Mouse (Mus musculus) lung, postnatal 14 days (tissue): ENCODE results near the gene B3gnt3.
A peak's percentile ranks its signal among the peaks of the same experiment; 100 is the strongest.

Experiments
- DNase-seq: peaks from one replicate; pipeline ENCODE4 v3.0.0; 2021

The B3gnt3 gene

DNA sequence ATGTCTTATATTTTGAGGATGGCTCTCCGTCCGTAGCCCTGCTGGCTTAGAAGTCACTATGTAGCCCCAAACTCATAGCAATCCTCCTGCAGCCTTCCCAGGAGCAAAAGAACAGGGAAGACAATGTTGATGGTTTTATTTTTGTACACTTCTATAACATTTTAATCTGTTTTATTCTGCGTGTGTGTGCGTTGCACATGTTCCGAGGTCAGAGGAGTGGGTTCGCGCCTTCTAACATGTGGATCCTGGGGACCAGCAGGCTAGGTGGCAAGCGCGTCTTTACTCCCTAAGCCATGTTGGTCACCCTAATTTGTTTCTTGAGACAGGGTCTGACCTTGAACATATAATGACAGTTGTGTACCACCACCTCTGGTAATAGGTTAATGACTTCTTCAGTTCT is 24.8 kb downstream of the B3gnt3 start:
- DNase-seq = no peak

DNA sequence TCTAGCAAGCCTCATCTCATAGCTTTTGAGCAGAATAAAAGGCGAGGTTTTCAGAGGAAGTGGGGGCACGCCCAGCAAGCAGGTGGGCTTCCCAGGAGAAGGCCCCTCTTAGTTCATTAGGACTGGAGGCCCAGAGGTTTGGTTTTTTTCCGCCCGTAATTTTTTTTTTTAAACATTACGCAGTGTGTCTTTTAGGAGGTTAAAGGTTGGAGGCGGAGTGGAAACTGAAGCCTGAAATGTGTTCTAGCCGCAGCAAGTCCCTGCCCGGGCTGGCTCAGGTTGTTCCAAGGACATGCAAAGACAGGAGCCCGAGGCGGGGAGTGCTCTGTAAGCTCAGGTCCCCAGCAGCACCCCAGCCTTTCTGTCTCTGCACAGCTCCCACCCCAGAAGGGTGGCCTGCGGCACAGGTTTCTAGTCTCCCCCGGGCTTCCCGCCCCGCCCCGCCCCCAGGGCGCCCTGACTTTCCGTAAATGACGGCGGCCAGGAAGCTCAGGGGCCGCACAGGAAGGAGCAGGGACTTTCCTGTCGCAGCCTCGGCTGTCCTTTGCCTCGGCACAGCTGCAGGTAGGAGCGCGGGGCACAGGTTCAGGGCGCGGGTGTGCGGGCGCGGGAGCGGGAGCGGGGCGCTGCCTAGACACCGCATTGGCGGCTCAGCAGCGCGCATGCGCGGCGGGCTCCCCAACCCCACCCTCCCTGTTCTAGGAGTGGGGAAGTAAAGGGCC is 25.4 kb downstream of the B3gnt3 start, which contains the start of gene Jak3:
TSS of gene Jak3 (plus strand) at position 277 of the 722 bp plus-strand sequence.
- peak; percentile 55 for DNase-seq

DNA sequence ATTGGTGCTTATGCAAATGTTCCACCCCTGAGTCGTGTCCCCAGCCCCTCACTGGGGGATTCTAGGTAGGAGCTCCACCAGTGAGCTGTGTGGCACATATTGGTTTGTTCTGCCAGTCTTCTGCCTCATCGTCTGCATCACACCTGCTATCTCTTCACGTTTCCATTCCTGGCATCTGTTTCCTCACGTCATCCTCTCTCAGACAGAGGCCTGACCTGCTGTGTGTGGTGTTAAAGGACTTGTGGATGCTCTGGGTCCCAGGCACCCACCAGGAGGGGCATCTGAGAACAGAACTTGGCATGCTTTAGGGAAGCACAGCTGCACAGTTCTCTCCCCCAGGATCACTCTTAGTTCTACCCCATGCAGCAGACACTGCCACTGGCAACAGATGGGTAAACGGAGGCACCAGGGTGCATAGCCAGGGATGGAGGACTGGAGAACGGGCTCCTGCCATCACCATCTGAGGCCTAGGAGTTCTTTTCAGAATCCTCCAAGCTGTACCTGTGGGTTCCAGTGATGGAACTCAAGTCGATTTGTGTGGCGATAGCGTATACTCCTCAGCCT is 26.1 kb downstream of the B3gnt3 start:
- no peak for DNase-seq

DNA sequence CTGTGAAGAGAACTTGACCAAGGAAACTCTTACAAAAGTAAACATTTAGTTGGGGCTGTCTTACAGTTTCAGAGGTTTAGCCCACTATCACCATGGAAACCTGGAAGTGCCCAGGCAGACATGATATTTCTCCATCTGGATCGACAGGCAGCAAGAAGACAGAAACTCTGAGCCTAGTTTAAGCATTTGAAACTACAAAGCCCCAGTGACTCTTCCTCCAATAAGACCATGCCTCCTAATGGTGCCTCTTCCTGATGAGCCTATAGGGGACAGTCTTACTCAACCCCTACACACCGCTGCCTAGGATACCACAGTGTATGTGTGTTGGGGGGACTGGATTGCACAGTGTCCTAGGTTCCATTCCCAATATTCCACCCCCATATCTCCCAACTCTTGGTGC is 27.5 kb downstream of the B3gnt3 start:
- DNase-seq = no peak

DNA sequence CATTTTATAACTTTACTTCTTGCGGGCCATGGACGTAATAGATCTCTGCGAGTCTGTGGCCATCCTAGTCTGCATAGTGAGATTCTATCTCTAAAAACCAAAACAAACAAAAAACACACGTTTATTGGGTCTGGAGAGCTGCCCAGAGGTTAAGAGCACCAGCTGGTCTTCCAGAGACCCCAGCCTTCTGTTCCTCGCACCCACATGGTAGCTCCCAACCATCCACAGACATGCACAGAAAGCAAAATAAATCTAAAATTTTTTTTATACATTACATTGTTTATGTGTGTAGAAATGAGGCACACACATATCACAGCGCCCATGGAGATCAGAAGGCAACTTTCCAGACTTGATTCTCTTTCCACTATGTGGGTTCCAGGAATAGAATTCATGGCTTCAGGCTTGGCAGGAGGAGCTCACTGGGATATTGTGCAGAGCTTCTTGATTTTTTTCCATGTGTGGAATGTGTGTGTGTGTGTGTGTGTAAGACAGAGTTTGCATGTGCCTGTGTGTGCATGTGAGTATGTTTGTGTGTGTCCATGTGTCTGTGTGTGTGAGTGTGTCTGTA is 29.3 kb downstream of the B3gnt3 start:
- no peak for DNase-seq

DNA sequence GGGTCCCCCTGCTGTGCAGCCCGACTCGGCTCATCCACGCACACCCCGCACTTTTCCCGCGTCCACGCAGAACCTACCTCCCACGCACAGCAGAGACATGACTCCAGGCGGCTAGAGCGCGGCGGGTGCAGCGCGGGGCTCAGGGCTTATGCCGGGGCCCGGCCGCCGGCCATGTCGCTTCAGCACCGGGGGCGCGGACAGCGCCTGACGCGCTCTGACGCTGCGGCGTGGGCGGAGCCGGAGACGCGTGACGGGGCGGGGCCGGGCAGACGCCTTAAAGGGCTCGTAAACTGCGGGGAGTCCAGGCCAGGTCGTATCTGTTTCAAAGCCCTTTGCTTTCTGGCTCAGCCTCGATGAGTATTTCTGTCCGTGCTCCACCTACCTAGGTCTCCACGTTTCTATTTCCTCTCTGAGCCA is 30.0 kb downstream of the B3gnt3 start, which contains the start of gene Unc13a:
TSS of gene Unc13a (minus strand) at position 209 of the 417 bp plus-strand sequence.
- peak; percentile 94 for DNase-seq

DNA sequence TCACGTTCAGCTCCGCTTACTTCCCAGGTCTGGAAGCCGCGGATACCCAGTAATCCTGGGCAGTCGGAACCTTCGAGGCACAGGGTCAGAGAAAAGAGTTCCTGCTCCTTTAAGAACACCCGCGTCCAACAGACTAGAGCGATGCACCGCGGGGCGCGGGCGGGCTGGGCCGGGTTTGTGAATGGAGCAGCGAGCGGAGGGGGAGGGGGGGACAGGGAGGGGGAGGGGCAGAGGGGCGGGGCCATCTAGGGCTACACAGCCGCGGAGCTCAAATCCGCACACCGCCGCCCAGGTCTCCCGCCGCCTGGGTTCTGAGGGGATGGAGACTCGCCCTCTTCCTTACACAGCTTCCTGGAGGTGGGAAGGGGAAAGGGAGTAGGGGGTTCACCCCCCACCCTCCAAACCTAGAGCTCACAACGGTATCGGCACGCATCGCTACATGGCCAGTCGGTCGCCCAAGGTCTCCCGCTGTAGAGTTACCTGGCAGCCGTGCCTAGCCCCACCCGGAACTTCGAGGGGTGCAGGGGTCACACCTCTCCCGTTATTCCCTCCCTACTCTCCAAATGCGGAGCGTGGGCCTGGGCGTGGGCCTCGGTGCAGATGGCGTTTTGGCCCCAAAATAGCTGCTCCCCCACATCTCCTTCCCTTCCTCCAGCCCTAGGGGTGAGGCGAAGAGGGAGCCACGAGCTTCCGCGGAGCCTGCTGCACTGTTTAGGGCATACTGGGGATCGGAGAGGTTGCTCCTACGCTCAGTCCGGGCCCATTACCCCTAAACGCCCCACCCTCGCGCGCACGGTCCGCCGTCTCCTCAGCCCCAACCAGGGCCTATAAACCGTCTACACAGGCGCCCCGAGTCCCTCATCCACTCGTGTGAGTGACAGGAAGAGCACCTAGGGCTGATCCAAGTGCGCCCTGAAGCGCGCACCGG is 30.7 kb downstream of the B3gnt3 start:
- DNase-seq = no peak

DNA sequence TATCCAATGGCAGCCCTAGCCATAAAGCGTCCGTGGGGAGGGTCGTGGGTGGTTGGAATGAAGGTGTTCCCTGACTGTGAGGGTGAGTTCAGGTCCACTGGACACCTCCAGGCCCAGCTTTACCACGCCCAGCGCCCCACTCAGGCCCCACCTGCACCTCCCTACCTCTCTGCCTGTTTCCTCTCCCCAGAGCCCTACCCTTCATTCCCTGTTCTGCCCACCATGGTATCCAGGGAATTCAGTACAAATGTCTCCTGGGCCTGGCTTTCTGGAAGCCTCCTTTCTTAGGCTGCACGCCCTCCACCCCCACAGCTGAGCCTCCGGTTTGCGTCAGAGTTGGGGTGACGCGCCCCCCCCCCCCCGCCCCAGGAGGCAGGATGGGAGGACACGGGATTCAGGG is 31.4 kb downstream of the B3gnt3 start:
- no peak for DNase-seq

DNA sequence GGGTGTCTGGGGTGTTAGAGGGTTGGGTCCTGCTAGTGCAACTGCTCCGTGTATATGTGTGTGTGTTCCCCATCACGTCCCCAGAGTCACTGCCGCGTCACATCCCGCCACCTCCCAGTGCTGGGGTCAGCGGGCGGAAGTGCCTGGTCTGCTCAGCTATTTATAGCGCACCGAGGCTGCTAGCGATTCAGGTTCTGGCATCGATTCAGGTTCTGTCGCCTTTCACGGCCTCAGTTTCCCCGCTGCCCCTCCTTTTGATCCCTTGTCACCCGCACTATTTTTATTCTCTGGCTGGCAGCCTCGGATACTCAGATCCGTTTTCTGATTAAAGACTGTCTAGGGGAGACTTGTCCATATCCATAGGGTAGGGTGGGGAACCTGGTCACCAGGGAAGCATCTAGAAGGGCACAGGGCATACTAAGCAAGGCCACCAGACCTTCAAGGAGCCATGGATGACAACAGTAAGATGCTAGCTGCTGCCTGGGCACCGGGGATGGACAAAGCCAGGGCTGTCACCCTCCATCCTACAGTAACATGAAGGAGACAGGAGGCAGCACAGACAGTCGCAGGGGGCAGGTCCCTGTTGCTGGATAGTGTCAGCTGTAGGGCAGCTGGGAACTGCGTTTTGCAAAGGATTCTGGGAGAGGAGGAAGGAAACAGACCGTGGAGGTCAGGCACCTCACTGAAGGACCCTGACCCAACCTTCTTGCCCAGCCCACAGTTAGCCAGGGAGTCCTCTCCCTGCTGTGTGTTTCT is 33.2 kb downstream of the B3gnt3 start:
- peak; percentile 27 for DNase-seq

DNA sequence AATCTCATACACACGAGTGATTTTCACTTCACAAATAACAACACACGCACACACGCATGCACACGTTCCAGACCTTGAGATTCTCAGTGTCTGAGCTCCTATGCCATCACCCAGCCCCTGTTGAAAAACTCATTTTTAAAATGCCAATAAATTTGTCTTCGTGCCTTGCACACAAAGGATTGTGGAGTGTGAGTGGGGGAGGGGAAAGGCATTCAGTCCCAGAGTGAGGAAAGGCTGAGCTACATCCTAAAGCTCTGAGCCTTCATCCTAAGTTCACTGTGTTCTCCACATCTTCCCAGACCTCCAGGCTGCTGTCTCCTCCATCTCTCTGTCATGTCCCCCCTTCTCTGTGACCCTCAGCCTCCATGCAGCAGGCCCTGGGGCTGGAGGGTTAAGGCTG is 34.3 kb downstream of the B3gnt3 start:
- DNase-seq = no peak

DNA sequence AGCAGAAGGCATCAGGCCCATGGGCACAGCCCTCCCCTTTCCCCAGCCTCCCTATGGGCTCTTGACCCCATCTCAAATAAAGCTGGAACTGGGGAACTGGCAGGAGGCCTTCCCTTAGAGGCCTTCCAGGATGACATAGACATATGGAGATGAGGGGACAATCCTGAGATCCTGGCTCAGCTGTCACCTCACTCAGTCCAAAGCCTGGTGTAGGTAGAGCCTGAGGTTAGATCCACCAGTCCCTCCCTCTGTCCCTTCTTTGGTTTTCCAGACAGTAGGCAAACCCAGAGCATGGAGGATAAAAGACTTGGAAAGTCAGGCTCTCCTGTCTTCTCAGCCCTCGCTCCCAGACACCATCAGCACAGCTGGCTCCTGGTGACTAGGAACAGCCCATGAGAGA is 34.7 kb downstream of the B3gnt3 start:
- no peak for DNase-seq

DNA sequence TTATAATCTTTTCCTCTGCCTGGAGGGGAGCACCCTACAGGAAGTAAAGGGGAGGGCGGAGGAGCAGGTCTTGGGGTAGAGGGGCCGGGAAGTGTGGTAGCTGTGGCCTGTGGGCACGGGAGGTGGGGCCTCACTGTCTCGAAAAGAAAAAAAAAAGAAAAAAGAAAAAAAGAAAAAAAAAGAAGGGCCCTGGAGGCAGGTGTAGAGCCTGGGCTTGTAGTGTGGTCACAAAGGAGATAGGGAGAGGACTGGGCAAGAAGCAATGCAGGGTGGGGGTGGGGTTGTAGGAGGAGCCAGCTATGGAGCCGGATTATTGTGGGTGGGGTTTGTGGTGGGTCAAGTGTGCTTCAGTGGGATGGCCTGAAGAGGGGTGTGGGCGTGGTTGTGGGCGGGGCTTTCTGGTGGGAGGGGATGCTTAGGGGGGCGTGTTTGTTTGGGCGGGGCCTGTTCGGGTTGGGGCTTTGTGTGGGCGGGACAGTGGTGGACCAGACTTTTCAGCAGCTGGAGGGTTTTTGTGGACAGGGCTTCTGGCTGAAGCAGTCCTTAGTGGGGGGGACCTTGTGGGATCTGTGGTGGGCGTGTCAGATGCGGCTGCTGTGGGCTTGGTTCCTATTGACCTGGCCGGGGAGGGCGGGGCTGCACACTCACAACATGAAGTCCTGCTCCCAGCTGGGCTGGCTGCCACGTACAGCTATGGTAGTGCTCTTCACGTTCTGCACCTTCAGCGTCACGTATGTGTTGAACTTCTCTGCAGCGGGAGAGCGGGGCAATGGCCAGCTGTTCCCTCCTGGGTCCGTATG is 36.1 kb downstream of the B3gnt3 start:
- peak; percentile 66 for DNase-seq

DNA sequence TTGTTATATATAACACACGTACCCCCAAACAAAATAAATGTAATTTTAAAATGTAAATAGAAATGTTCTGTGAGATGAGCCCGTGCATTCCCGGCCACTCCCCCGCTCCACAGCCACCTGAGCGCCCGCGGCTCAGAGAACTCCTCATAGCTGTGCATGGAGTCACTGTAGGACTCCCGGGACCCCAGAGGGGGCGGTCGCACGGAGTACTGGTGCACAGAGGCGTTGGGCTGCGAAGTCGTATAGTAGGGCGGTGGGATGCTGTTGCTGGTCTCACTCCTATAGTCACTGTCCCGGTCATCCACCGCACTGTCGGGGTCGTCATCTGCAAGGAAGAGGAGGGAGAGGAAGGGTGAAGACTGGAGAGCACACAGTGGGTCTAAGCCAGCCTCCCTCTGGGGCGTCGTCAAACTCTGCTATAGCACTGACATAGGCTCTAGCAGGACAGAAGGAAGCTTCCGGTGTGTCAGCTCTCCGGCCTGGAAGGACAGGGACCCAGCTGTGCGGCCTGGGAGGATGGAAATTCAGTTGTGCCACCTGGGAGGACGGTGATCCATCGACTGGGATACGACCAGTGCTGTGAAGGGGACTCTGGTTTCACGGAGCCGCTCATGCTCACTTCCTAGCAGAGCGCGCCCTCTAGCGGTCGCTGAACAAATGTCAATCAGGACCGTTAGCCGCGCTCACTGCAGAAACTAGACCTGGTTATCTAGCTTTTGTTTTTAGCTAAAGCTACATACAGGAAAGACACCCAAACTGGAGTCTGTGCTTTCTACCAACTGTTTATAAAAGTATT is 41.1 kb downstream of the B3gnt3 start:
- DNase-seq = peak; percentile 92

DNA sequence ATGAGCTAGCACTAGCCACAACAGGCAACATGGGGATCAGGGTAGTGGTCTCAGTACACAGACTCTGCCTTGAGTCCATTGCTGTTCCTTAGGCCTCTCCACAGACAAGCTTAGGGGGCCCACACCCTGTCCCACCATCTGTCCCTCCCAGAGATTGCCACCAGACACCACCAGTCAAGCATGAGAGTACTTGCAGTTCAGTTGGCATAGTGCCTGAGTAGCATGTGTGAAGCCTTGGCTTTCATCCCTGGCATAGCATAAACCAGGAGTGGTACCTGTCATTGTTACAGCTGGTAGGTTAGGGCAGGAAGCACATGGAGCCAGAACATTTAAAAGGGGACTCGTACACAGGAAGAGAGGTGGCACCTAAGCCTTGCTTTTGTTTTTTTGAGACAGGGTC is 41.8 kb downstream of the B3gnt3 start:
- no peak for DNase-seq

DNA sequence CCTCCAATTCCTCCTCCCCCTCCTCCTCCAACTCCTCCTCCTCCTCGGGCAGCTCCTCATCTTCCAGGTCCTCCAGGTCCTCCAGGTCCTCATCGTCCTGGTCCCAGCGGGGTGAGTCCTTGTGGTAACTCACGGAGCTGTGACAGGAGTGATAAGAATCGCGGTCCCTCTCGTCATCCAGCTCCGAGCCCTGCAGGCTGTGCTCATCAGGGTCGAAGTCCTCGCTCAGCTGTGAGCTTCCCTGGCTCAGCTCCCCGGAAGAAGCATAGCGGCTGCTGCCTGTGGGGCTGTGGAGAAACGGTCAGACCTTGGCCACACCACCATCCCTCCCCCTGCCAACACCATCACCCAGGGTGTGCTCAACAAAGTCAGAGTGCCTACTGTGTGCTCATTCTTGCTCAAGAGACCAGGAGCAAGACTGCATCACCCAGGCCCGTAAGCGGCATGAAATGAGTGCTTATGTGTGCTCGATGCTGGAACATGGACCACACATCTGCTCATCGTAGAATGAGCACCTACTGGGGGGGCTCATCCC is 43.0 kb downstream of the B3gnt3 start:
- DNase-seq = no peak

DNA sequence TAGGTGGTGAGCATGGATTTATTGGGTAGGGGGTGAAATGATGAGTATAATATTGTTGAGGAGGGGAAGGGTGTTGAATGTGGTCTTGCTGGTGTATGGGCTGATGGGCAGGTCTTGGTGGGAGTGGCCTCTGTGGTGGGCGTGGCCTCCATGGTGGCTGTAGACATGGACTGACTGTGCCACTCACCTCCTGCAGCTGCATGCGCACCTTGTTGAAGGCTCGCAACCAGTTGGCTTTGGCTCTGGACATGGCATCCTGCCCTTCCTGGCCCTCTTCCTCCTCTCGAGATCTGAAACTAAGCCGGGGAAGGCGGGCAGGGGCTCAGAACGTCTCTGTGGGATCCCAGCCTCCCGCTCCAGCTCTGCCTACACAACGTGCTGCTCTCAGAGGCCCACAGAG is 43.8 kb downstream of the B3gnt3 start:
- no peak for DNase-seq

DNA sequence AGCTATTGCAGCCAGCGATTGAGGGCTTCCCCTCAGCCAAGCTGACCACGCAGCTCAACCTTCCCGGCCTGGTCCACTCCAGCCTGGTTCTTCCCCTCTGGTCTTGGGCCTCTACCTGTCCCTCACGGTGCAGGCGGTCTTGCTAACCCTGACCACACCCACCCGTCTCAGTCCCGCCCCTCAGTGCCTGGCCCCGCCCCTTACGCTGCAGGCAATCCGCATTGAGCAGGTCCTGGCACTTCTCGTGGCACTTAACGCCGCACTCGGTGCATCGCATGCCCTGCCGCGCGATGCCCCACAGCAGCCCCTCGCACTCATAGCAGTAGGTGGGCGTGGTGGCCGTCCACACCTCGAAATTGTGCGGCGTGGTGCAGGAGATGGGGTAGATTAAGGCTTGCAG is 47.0 kb downstream of the B3gnt3 start:
- DNase-seq = peak; percentile 36

DNA sequence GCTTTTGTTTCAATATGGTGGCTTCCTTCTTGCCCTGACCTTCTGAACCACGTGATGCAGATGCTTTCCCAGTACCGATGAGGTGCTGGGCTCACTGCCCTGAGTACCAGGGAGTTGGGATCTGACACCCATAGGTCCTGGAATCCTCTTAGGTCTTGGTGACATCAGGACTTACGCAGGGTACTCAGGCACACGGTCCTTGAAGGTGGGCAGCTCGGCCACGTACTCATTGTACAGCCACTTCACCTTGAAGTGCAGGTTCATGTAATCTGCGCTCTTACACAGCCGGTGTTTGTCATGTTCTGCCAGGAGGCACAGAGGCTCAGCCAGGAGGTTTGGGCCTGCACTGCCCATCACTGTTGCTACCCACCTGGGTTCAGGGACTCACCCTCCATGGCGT is 56.1 kb downstream of the B3gnt3 start:
- DNase-seq = no peak
